ENCODE assay signal across 31 mouse cellular contexts in genomic region chr17:34496539-34496938, GRCm38 (mm10). TPM values are rescaled to one million over a fixed set of nuclear protein-coding genes. Genes with fewer than 3 reads are reported as not detected.
A peak's percentile ranks its signal among the peaks of the same experiment; 100 is the strongest.
DNase-seq lines count a peak whose midpoint lies in the region; ATAC-seq and TF ChIP-seq lines count a peak whose summit lies in the region.
"Had no signal": no experiment of that assay in that cellular context is flagged by ENCODE, and none has a peak within 500 bp of the region (broad histone marks: within the 10 kb centered on the region; RNA-seq: fewer than 3 reads in every experiment).

No protein-coding gene starts in this region.

- no peak overlapping the region for H3K4me3 ChIP-seq in heart, embryonic 10.5 days
- peak overlapping the region; percentile 81 for H3K4me3 ChIP-seq in small intestine, adult 2 months (ENCODE audit: low read depth, low read length)
- H3K4me3 ChIP-seq in stomach, embryonic 16.5 days (replicated peaks; ENCODE audit: low read length) = peak overlapping the region; percentile 14; the same call in 1 of the 2 replicates
- H3K4me3 ChIP-seq in embryonic facial prominence, embryonic 10.5 days = no peak overlapping the region
- H3K4me3 ChIP-seq: embryonic facial prominence, embryonic 12.5 days; embryonic facial prominence, embryonic 15.5 days; forebrain, embryonic 12.5 days; forebrain, embryonic 15.5 days; heart, embryonic 12.5 days; heart, embryonic 15.5 days; hindbrain, embryonic 10.5 days; hindbrain, embryonic 13.5 days had no signal

- ATAC-seq in stomach, embryonic 16.5 days (ENCODE audit: insufficient read depth, low FRiP score) = peak; percentile 71; the same call in 1 of the 2 replicates
- ATAC-seq: forebrain, embryonic 15.5 days; hindbrain, embryonic 16.5 days had no signal

- H3K4me2 ChIP-seq in stomach, embryonic 16.5 days (ENCODE audit: low read depth, low read length) = 0 out of 2 replicates have a peak overlapping the region, but pooled peaks have one; percentile 10
- H3K4me2 ChIP-seq: embryonic facial prominence, embryonic 12.5 days; embryonic facial prominence, embryonic 15.5 days; forebrain, embryonic 12.5 days; forebrain, embryonic 15.5 days; heart, embryonic 12.5 days; heart, embryonic 15.5 days; hindbrain, embryonic 13.5 days had no signal

- H3K9me3 ChIP-seq in heart, embryonic 10.5 days = no peaks in the 10 kb centered on the region
- H3K9me3 ChIP-seq in stomach, embryonic 16.5 days (replicated peaks; ENCODE audit: control insufficient read depth, low read length) = no peaks in the 10 kb centered on the region
- no peaks in the 10 kb centered on the region for H3K9me3 ChIP-seq in embryonic facial prominence, embryonic 10.5 days
- H3K9me3 ChIP-seq: embryonic facial prominence, embryonic 12.5 days; embryonic facial prominence, embryonic 15.5 days; forebrain, embryonic 12.5 days; forebrain, embryonic 15.5 days; heart, embryonic 12.5 days; heart, embryonic 15.5 days; hindbrain, embryonic 10.5 days; hindbrain, embryonic 13.5 days had no signal

- H3K36me3 ChIP-seq in heart, embryonic 10.5 days = no peaks in the 10 kb centered on the region
- peaks cover 31% of the 10 kb centered on the region for H3K36me3 ChIP-seq in small intestine, adult 2 months (ENCODE audit: control insufficient read depth, insufficient read depth, low read length)
- H3K36me3 ChIP-seq in stomach, embryonic 16.5 days (ENCODE audit: control insufficient read depth, insufficient read depth, low read length) = no peaks in the 10 kb centered on the region
- no peaks in the 10 kb centered on the region for H3K36me3 ChIP-seq in embryonic facial prominence, embryonic 10.5 days (replicated peaks)
- H3K36me3 ChIP-seq: embryonic facial prominence, embryonic 12.5 days; embryonic facial prominence, embryonic 15.5 days; forebrain, embryonic 12.5 days; forebrain, embryonic 15.5 days; heart, embryonic 12.5 days; heart, embryonic 15.5 days; hindbrain, embryonic 10.5 days; hindbrain, embryonic 13.5 days had no signal

- H3K27ac ChIP-seq in heart, embryonic 10.5 days = no peak overlapping the region
- peak overlapping the region; percentile 96 for H3K27ac ChIP-seq in small intestine, adult 2 months (ENCODE audit: insufficient read depth, low read depth, low read length)
- peak overlapping the region; percentile 73 for H3K27ac ChIP-seq in stomach, embryonic 16.5 days (ENCODE audit: low read length)
- no peak overlapping the region for H3K27ac ChIP-seq in embryonic facial prominence, embryonic 10.5 days (replicated peaks)
- H3K27ac ChIP-seq: embryonic facial prominence, embryonic 12.5 days; embryonic facial prominence, embryonic 15.5 days; forebrain, embryonic 12.5 days; forebrain, embryonic 15.5 days; heart, embryonic 15.5 days; hindbrain, embryonic 10.5 days; hindbrain, embryonic 13.5 days had no signal

- no peaks in the 10 kb centered on the region for H3K4me1 ChIP-seq in heart, embryonic 10.5 days
- H3K4me1 ChIP-seq in small intestine, adult 2 months (ENCODE audit: control insufficient read depth, insufficient read depth, insufficient read length, low read length) = peaks cover 6% of the 10 kb centered on the region; the same call in 1 of the 2 replicates
- no peaks in the 10 kb centered on the region for H3K4me1 ChIP-seq in stomach, embryonic 16.5 days (ENCODE audit: control insufficient read depth, insufficient read depth, low read length)
- H3K4me1 ChIP-seq in embryonic facial prominence, embryonic 10.5 days = no peaks in the 10 kb centered on the region
- H3K4me1 ChIP-seq: embryonic facial prominence, embryonic 12.5 days; embryonic facial prominence, embryonic 15.5 days; forebrain, embryonic 12.5 days; forebrain, embryonic 15.5 days; heart, embryonic 12.5 days; heart, embryonic 15.5 days; hindbrain, embryonic 10.5 days; hindbrain, embryonic 13.5 days had no signal

- WGBS in heart, embryonic 10.5 days = 51% methylated on average over 2 of the region's 2 CpGs
- 31% methylated on average over 2 of the region's 2 CpGs for WGBS in small intestine, adult 2 months
- 67% methylated on average over 1 of the region's 2 CpGs for WGBS in stomach, embryonic 16.5 days
- 45% methylated on average over 2 of the region's 2 CpGs for WGBS in embryonic facial prominence, embryonic 10.5 days

- no peak overlapping the region for H3K9ac ChIP-seq in stomach, embryonic 16.5 days (ENCODE audit: low read length)
- H3K9ac ChIP-seq: embryonic facial prominence, embryonic 12.5 days; embryonic facial prominence, embryonic 15.5 days; forebrain, embryonic 12.5 days; forebrain, embryonic 15.5 days; heart, embryonic 12.5 days; heart, embryonic 15.5 days; hindbrain, embryonic 13.5 days had no signal

- no peak for TF ChIP-seq POLR2A in small intestine, adult 2 months (IDR thresholded peaks at IDR 0.05; ENCODE audit: low read depth, low read length)

- no peaks in the 10 kb centered on the region for H3K27me3 ChIP-seq in heart, embryonic 10.5 days (ENCODE audit: insufficient read depth, poor library complexity, severe bottlenecking)
- no peaks in the 10 kb centered on the region for H3K27me3 ChIP-seq in small intestine, adult 2 months (ENCODE audit: control insufficient read depth, insufficient read depth, low read length)
- H3K27me3 ChIP-seq in stomach, embryonic 16.5 days (ENCODE audit: control insufficient read depth, insufficient read depth, low read length) = no peaks in the 10 kb centered on the region
- H3K27me3 ChIP-seq in embryonic facial prominence, embryonic 10.5 days (replicated peaks; ENCODE audit: low read depth, poor library complexity, severe bottlenecking) = no peaks in the 10 kb centered on the region
- H3K27me3 ChIP-seq: embryonic facial prominence, embryonic 12.5 days; embryonic facial prominence, embryonic 15.5 days; forebrain, embryonic 12.5 days; forebrain, embryonic 15.5 days; heart, embryonic 15.5 days; hindbrain, embryonic 13.5 days had no signal

- peak; percentile 47 for DNase-seq in heart, embryonic 10.5 days (ENCODE audit: low spot score)
- no peak for DNase-seq in heart, adult 18-20 months
- no peak for DNase-seq in right cerebral cortex, postnatal 36 days (ENCODE audit: low spot score in 2 of 2)
- DNase-seq in embryonic facial prominence, embryonic 10.5 days (ENCODE audit: low spot score) = no peak
- no peak for DNase-seq in adipocyte (ENCODE audit: low spot score)
- DNase-seq: adrenal gland, adult 2 months; adrenal gland, postnatal 25 days; cerebellum, adult 11-12 months; cerebellum, adult 8-10 months; cerebellum, postnatal 10 days; gastrocnemius, postnatal 10 days; gastrocnemius, postnatal 36 days; heart, postnatal 10 days; heart, postnatal 36 days had no signal

- TF ChIP-seq CTCF in small intestine, adult 2 months (IDR thresholded peaks at IDR 0.05; ENCODE audit: extremely low read depth, insufficient read length, insufficient replicate concordance, low read depth, low read length) = no peak

RNA-seq across cellular contexts. Expression of gene Btnl4, which starts 19.4 kb away (rescaled TPM):
- polyA plus RNA-seq in heart, embryonic 10.5 days (2016; fragmentation: Nextera tagmentation; extraction: Ambion mirVana) = not detected in 2 replicates
- not detected for total RNA-seq in heart, adult 18-20 months (2021)
- polyA plus RNA-seq in small intestine, adult 2 months (2012; rRNA removed) = 19.3 and 61.4 TPM in 2 replicates
- polyA plus RNA-seq in stomach, embryonic 16.5 days (2015; fragmentation: Nextera tagmentation; extraction: Ambion mirVana) = 3.8 and 3.9 TPM in 2 replicates
- not detected in 2 replicates for polyA plus RNA-seq in embryonic facial prominence, embryonic 10.5 days (2016; fragmentation: Nextera tagmentation; extraction: Ambion mirVana)
- total RNA-seq: adrenal gland, adult 2 months; adrenal gland, postnatal 25 days; ES-E14; gastrocnemius, adult 18-20 months; gastrocnemius, postnatal 10 days; gastrocnemius, postnatal 36 days; granulocyte monocyte progenitor cell, adult 5-6 weeks; heart, adult 8-10 months; heart, postnatal 10 days; heart, postnatal 36 days had no signal
- polyA plus RNA-seq: brain, embryonic 14.5 days; embryonic facial prominence, embryonic 12.5 days; embryonic facial prominence, embryonic 15.5 days; forebrain, embryonic 12.5 days; forebrain, embryonic 15.5 days; heart, embryonic 12.5 days; heart, embryonic 15.5 days; hindbrain, embryonic 10.5 days; hindbrain, embryonic 13.5 days; hindbrain, embryonic 16.5 days; Patski had no signal

RNA-seq across cellular contexts. Expression of gene Btnl6, which starts 20.6 kb away (rescaled TPM):
- not detected in 2 replicates for polyA plus RNA-seq in heart, embryonic 10.5 days (2016; fragmentation: Nextera tagmentation; extraction: Ambion mirVana)
- not detected for total RNA-seq in heart, adult 18-20 months (2021)
- polyA plus RNA-seq in small intestine, adult 2 months (2012; rRNA removed) = 33.4 and 104 TPM in 2 replicates
- 2.6 and 3.6 TPM in 2 replicates for polyA plus RNA-seq in stomach, embryonic 16.5 days (2015; fragmentation: Nextera tagmentation; extraction: Ambion mirVana)
- not detected in 2 replicates for polyA plus RNA-seq in embryonic facial prominence, embryonic 10.5 days (2016; fragmentation: Nextera tagmentation; extraction: Ambion mirVana)
- total RNA-seq: adrenal gland, adult 2 months; adrenal gland, postnatal 25 days; ES-E14; gastrocnemius, adult 18-20 months; gastrocnemius, postnatal 10 days; gastrocnemius, postnatal 36 days; granulocyte monocyte progenitor cell, adult 5-6 weeks; heart, adult 8-10 months; heart, postnatal 10 days; heart, postnatal 36 days had no signal
- polyA plus RNA-seq: adrenal gland, adult 2 months; brain, embryonic 14.5 days; embryonic facial prominence, embryonic 12.5 days; embryonic facial prominence, embryonic 15.5 days; forebrain, embryonic 12.5 days; forebrain, embryonic 15.5 days; heart, embryonic 12.5 days; heart, embryonic 15.5 days; hindbrain, embryonic 10.5 days; hindbrain, embryonic 13.5 days; hindbrain, embryonic 16.5 days; Patski had no signal

Comparison
In these comparisons a context has a peak if more than half of its experiments do, and no peak if none do; other contexts are left out.
1. H3K27ac ChIP-seq: peak in small intestine, adult 2 months (single experiment) and stomach, embryonic 16.5 days (single experiment); none in heart, embryonic 10.5 days (single experiment) and embryonic facial prominence, embryonic 10.5 days (single experiment).
2. H3K4me3 ChIP-seq: peak in small intestine, adult 2 months (single experiment) and stomach, embryonic 16.5 days (single experiment); none in heart, embryonic 10.5 days (single experiment) and embryonic facial prominence, embryonic 10.5 days (single experiment).